Mouse (Mus musculus) stomach, postnatal 0 days (tissue): ENCODE measurements around the gene Fam151a.

Experiments used
- CTCF ChIP-seq: IDR thresholded peaks from 2 replicates; pipeline ENCODE4 v1.5.1; 2016; ENCODE audit warnings: antibody characterized with exemption, low read depth, mild to moderate bottlenecking, moderate library complexity
- EP300 ChIP-seq: optimal IDR thresholded peaks from 2 replicates; pipeline ENCODE3; 2016; ENCODE audit warnings: antibody characterized with exemption

GRCm38 (mm10) chr4:106787830-106788229, 54.1 kb downstream of the Fam151a start:
- no peak for TF ChIP-seq CTCF
- TF ChIP-seq EP300 = no peak
